Mouse (Mus musculus) ES-E14 (cell line): ENCODE data around the gene Mdga1.

Experiments
- HCFC1 ChIP-seq: IDR thresholded peaks from 2 replicates; pipeline ENCODE4 v1.6.1; 2012; ENCODE audit warnings: low read length, inconsistent platforms, borderline replicate concordance; ENCODE audit not compliant: insufficient read depth
- ZC3H11A ChIP-seq: IDR thresholded peaks from 2 replicates; pipeline ENCODE4 v1.6.1; 2012; ENCODE audit warnings: low read depth, mild to moderate bottlenecking, inconsistent platforms, low read length, borderline replicate concordance
- ZNF384 ChIP-seq: IDR thresholded peaks from 2 replicates; pipeline ENCODE4 v1.6.1; 2012; ENCODE audit warnings: low read depth, low read length, inconsistent platforms

DNA sequence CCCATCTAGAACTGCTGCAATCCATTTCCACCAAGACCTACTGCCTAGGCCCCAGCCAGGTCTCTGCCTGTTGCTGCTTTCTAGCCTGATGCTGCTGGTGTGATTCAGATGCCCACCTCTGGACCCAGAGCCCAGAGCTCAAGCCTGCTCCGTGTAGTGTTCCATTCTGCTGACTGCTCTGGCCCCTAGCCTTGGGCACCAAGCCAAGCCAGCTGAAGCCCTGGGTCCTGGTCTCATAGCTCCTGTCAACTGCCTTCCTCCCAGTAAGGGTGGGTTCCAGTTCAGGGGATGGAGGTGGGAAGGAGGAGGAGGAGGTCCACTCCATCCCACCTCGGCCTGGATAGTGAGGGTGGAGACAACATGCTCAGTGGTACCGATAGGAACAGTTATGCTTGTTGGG is 150.3 kb downstream of the Mdga1 start:
- TF ChIP-seq ZC3H11A, result no peak
- no peak for TF ChIP-seq HCFC1
- TF ChIP-seq ZNF384, result no peak
